7 mouse cellular contexts compared by ENCODE assay signal in genomic region chr16:94370173-94370914, GRCm38 (mm10). TPM values are rescaled to one million over a fixed set of nuclear protein-coding genes. Genes with fewer than 3 reads are reported as not detected.
DNase-seq lines count a peak whose midpoint lies in the region; ATAC-seq and TF ChIP-seq lines count a peak whose summit lies in the region.

Gene Ttc3 (plus strand): TSS chr16:94370618.

- WGBS in intestine, postnatal 0 days, result under 1% methylated on average over 71 of the region's 79 CpGs
- WGBS in midbrain, embryonic 12.5 days, result under 1% methylated on average over 79 of the region's 79 CpGs
- WGBS in small intestine, adult 2 months, result under 1% methylated on average over 79 of the region's 79 CpGs

- peak; percentile 77 for ATAC-seq in intestine, postnatal 0 days
- peak; percentile 82 for ATAC-seq in midbrain, embryonic 12.5 days (ENCODE audit: low FRiP score, low read depth)

- peak within 1 kb of the TSS; percentile 88 for H3K4me2 ChIP-seq in intestine, postnatal 0 days (replicated peaks; ENCODE audit: low read depth)
- H3K4me2 ChIP-seq in midbrain, embryonic 12.5 days (replicated peaks), result peak within 1 kb of the TSS; percentile 69

- peak within 1 kb of the TSS; percentile 87 for H3K4me3 ChIP-seq in intestine, postnatal 0 days (ENCODE audit: low read depth, low read length)
- H3K4me3 ChIP-seq in midbrain, embryonic 12.5 days, result peak within 1 kb of the TSS; percentile 92
- H3K4me3 ChIP-seq in small intestine, adult 2 months (ENCODE audit: low read depth, low read length), result peak within 1 kb of the TSS; percentile 90

- H3K36me3 ChIP-seq in intestine, postnatal 0 days (ENCODE audit: control insufficient read depth, insufficient read depth), result no peaks in the 10 kb centered on the region
- 0 out of 2 replicates have a peak, but pooled peaks cover 2% of the 10 kb centered on the region for H3K36me3 ChIP-seq in midbrain, embryonic 12.5 days
- no peaks in the 10 kb centered on the region for H3K36me3 ChIP-seq in small intestine, adult 2 months (ENCODE audit: control insufficient read depth, insufficient read depth, low read length)

- H3K4me1 ChIP-seq in intestine, postnatal 0 days (replicated peaks; ENCODE audit: control insufficient read depth, insufficient read depth, low read length), result peaks cover 4% of the 10 kb centered on the region; the same call in 1 of the 2 replicates
- peaks cover 39% of the 10 kb centered on the region for H3K4me1 ChIP-seq in midbrain, embryonic 12.5 days
- peaks cover 10% of the 10 kb centered on the region; the same call in 1 of the 2 replicates for H3K4me1 ChIP-seq in small intestine, adult 2 months (ENCODE audit: control insufficient read depth, insufficient read depth, insufficient read length, low read length)

- peak within 1 kb of the TSS; percentile 91 for H3K27ac ChIP-seq in intestine, postnatal 0 days (ENCODE audit: low read depth, low read length)
- H3K27ac ChIP-seq in midbrain, embryonic 12.5 days (replicated peaks), result peak within 1 kb of the TSS; percentile 99
- peak within 1 kb of the TSS; percentile 84 for H3K27ac ChIP-seq in small intestine, adult 2 months (ENCODE audit: insufficient read depth, low read depth, low read length)

- TF ChIP-seq POLR2A in small intestine, adult 2 months (IDR thresholded peaks at IDR 0.05; ENCODE audit: low read depth, low read length), result no peak; the same call in 1 of the 2 replicates

- H3K9me3 ChIP-seq in intestine, postnatal 0 days (ENCODE audit: control insufficient read depth), result no peaks in the 10 kb centered on the region
- H3K9me3 ChIP-seq in midbrain, embryonic 12.5 days, result no peaks in the 10 kb centered on the region

- no peak for TF ChIP-seq CTCF in intestine, postnatal 0 days (IDR thresholded peaks at IDR 0.05; ENCODE audit: low read depth)
- TF ChIP-seq CTCF in small intestine, adult 2 months (IDR thresholded peaks at IDR 0.05; ENCODE audit: extremely low read depth, insufficient read length, insufficient replicate concordance, low read depth, low read length), result no peak

- DNase-seq in adrenal gland, adult 8-10 months, result peak; percentile 91
- DNase-seq in embryo, embryonic 9.5 days (ENCODE audit: extremely low spot score), result peak; percentile 95
- DNase-seq in gonadal fat pad, adult 2 months (ENCODE audit: low read depth), result no peak
- peak; percentile 99 for DNase-seq in left cerebral cortex, postnatal 4 days

- peak within 1 kb of the TSS; percentile 84 for H3K9ac ChIP-seq in intestine, postnatal 0 days (ENCODE audit: low read depth, low read length)
- H3K9ac ChIP-seq in midbrain, embryonic 12.5 days (replicated peaks), result peak within 1 kb of the TSS; percentile 95

- intact Hi-C loops in left cerebral cortex, postnatal 4 days (cut with DNase I), result loop anchor here (1.0 kb wide), 1 partner anchor 58 kb away; no protein-coding TSS in a partner anchor

- no peaks in the 10 kb centered on the region for H3K27me3 ChIP-seq in intestine, postnatal 0 days (replicated peaks; ENCODE audit: control insufficient read depth, insufficient read depth, low read length)
- H3K27me3 ChIP-seq in midbrain, embryonic 12.5 days, result no peaks in the 10 kb centered on the region
- H3K27me3 ChIP-seq in small intestine, adult 2 months (ENCODE audit: control insufficient read depth, insufficient read depth, low read length), result no peaks in the 10 kb centered on the region

RNA-seq across cellular contexts. Expression of gene Ttc3, which starts in this region (rescaled TPM):
- total RNA-seq in adrenal gland, adult 8-10 months (2022), result 100 to 1,000 TPM in 3 of 4 experiments, 10 to 100 TPM in 1; 89.1 to 149 (median 120) TPM
- polyA plus RNA-seq in gonadal fat pad, adult 2 months (2012; rRNA removed), result 48.6 and 60.0 TPM in 2 replicates
- polyA plus RNA-seq in intestine, postnatal 0 days (2015; fragmentation: Nextera tagmentation; extraction: Ambion mirVana), result 55.2 and 56.6 TPM in 2 replicates
- 100 to 1,000 TPM; 862 to 884 TPM for total RNA-seq in left cerebral cortex, postnatal 4 days (2021)
- polyA plus RNA-seq in midbrain, embryonic 12.5 days (2016; fragmentation: Nextera tagmentation; extraction: Ambion mirVana), result 618 and 658 TPM in 2 replicates
- 6.4 and 7.4 TPM in 2 replicates for polyA plus RNA-seq in small intestine, adult 2 months (2012; rRNA removed)

Comparison
In these comparisons a context has a peak if more than half of its experiments do, and no peak if none do; other contexts are left out.
1. RNA of gene Ttc3 (total RNA-seq): 862 to 884 TPM in left cerebral cortex, postnatal 4 days; 89.1 to 149 TPM in adrenal gland, adult 8-10 months; every median in the first group is over 4 times any median in the second.
2. RNA of gene Ttc3 (polyA plus RNA-seq): 618 to 658 TPM in midbrain, embryonic 12.5 days; 55.2 to 56.6 TPM in intestine, postnatal 0 days, 48.6 to 60.0 TPM in gonadal fat pad, adult 2 months and 6.4 to 7.4 TPM in small intestine, adult 2 months; every median in the first group is over 10 times any median in the second.
3. Peak in every context shown above with its lines, with median percentiles within 50 percentile points of each other: H3K27ac ChIP-seq and H3K4me3 ChIP-seq.